Mouse (Mus musculus) lung, postnatal 10 days (tissue): Measurements from ENCODE around the gene Cdan1.
A peak's percentile ranks its signal among the peaks of the same experiment; 100 is the strongest.

Source experiments
- DNase-seq: peaks from one replicate; pipeline ENCODE4 v3.0.0; 2021

The Cdan1 gene

DNA sequence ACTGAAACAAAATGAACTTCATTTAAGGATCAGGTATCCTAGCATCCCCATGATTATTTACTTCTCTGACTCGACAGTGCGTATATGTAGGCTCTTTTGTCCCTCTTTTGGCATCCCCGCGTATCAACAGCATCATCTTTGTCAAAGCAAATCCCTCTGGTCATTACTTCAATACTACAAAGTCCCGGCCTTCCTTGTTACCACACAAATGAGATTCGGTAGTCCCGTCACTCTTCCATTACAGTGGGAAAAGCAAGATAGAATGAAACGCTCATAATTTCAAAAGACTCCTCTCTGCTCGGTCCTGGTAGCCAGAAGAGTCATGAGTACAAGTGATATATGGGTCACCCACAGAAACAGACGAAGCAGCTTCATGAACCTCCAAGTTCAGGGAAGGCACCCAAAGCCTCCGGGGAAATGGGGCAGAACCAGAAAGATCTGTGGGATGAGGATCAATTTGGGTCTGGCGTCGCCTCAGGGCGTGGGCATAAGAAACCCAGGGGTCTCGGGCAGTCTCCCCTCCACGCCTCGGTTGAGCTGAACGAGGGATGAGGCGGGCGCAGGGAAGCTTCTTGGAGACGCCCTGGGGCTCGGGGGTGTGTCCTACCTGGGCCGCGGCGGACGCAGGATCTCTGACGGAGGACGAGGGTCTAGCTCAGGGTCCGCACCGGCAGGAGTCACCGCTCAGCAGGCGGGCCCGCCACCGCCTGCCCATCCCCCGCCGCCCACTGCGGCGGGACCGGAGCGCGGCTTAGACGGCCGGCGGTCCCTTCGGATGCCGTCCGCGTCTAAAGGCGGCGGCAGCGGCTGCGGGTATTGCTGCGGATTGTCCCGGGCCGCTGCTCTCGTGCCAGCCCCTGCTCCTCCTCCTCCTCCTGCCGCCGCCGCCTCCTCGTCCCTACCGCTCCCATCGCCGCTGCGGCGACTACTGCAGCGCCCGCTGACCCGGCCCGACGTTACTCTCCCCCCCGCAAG is at the start of gene Cdan1:
Gene Cdan1 (minus strand): TSS at position 680 of the 975 bp plus-strand sequence.
- peak; percentile 54 for DNase-seq

DNA sequence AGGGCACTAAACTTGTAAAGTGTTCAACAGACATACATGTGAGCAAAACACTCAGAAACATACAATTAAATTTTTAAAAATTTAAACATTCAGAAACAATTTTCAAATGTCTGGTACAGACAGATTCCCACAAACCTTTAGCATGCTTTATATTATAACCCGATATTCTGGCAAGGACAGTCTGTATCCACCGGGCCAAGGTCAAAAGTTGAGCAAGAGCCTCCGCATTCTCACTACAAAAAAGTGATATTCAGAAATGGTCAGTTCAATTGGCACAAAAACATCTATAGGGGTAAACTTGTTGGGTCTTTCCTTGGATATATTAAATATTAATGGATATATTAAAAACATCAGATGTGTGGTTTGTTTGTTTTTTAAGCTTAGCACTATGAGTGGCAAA is 46.4 kb upstream of the Cdan1 start:
- DNase-seq = no peak

DNA sequence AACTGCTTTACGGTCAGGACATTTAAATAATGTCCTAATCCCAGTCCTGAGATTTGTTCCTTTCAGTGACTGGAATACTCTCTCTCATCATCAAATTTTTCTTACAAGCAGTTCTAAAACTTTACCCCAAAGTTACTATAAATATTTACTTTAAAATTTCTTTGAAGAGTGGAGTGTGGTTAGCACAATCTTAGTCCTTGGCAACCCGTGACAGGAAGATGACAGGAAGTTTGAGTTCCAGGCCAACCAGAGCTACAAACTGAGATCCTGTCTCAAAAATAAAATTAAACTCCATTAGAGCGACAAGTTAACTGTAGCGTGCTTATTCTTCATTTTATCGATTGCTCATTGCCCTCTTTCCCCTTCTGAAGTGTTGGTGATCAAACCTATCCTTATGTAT is 37.7 kb upstream of the Cdan1 start:
- peak; percentile 39 for DNase-seq

GRCm38 (mm10) chr2:120873192-120873591 is 23.3 kb upstream of the Cdan1 start:
- DNase-seq = no peak

- DNase-seq = peak; percentile 64
Observed at GRCm38 (mm10) chr2:120871447-120872336, 21.8 kb upstream of the Cdan1 start.

- DNase-seq = no peak
Observed at GRCm38 (mm10) chr2:120867336-120867735, 17.4 kb upstream of the Cdan1 start.

- peak; percentile 44 for DNase-seq
Observed at GRCm38 (mm10) chr2:120866561-120866960, 16.6 kb upstream of the Cdan1 start.

GRCm38 (mm10) chr2:120863389-120863788 is 13.5 kb upstream of the Cdan1 start:
- no peak for DNase-seq

DNA sequence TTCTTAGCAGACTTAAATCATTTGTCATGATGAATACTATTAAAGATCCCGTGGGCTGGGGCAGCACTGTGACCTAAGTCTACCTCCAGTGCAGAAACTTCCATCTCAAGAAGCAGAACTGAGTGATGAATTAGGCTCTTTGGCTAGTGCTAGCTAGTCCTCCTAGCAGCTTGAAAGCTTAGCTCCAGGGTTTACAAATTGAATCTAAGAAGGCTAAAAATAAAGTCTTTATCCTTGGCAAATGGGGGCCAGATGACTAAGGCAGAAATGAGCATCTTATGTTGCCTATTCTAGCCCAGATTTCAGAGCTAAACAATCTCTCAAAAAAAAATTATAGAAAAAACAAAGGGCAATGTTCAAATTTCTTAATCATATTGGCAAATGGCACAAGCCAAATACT is 10.8 kb upstream of the Cdan1 start:
- DNase-seq = no peak

DNA sequence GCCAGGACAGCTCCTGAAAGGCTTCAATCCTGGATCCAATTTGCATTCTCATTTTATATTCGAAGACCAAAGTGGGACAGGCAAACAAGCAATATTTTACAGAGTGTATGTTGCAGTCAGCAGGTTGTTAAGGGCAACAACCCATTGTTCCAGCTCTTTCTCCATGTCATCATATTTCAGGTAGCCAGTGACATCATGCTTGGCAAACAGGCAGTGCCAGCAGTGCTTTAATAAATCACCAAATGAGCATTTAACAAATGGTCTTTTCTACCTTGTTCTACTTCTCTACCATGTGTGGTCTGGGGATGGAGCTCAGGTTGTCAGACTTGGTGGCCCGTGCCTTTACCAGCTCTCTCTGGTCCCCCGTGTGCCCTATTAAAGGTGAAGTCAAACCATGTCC is 8.2 kb upstream of the Cdan1 start:
- no peak for DNase-seq

- DNase-seq = no peak
Observed at GRCm38 (mm10) chr2:120853151-120853550, 3.2 kb upstream of the Cdan1 start.

DNA sequence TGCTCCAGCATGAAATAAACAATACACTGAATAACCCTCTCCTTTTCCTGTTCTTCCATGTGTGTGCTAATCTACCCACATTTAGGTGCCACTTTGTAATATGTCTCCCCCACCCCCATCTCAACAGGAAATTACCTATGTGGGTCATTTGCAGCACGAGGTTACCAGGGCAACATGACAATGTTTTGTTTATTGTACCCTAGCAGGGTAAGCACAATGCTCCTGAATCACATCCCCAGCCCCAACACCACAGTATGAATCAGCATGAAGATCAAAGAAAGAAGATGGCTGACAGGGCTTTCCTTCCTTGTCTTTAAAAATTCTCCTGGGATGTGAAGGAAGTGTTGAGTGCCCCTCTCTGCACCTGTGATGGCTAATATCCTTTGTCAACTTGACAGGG is 2.7 kb upstream of the Cdan1 start:
- DNase-seq = no peak

- peak; percentile 97 for DNase-seq
Observed at GRCm38 (mm10) chr2:120850424-120851082, 625 bp upstream of the Cdan1 start, which contains the start of gene Ttbk2. Gene Ttbk2, minus strand, starts transcription at chr2:120850604.

DNA sequence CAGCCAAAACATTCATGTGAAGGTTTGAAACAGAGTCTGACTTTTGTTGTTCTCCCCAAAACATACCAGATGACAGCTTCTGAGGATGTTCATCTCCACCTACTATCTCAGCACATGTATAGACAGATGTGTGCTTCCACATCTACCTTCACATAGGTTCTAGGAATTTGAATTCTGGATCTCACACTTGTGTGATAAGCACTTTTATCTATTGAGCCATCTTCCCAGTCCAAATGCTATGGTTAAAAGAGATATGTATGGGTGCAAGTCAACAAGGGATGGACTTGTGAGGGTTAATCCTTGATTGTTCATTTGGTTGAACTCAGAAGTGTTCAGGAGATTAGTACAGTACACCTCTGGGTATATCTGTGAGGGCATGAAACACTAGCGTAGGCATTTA is 4.6 kb downstream of the Cdan1 start:
- no peak for DNase-seq

- DNase-seq = no peak
Observed at GRCm38 (mm10) chr2:120843990-120844389, 5.9 kb downstream of the Cdan1 start.

- DNase-seq = no peak
Observed at GRCm38 (mm10) chr2:120841211-120841610, 8.7 kb downstream of the Cdan1 start.

- DNase-seq = no peak
Observed at GRCm38 (mm10) chr2:120835167-120835566, 14.8 kb downstream of the Cdan1 start.

DNA sequence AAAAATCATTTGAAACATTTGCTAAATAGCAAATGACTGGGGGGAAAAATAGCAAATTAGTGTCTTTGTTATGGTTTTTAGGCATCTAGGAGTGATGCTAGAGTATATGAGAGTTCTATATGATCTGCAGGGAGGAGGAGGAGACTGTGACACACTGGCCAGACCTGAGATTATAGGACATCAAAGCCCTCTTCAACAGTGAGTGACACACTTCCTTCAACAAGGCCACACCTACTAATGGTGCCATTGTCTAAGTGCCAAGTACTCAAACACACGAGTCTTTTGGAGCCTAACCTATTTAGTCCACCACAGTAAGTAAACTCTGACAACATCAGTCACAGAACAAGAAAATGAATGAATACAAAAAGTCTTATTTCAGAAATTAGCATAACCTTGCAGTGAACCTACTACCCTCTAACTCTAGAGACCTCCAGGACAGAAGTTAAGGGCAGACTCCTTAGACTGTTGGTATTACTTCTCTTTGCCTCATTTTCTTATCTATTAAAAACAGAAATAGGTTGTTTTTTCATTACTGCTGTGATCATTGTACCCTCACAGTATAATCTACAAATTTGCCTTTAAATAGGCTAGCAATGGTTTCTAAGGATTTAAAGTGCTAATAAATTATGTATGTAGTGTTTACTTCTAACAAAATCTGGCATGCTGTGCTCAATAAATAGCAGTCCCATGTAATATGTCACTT is 22.8 kb downstream of the Cdan1 start:
- no peak for DNase-seq

DNA sequence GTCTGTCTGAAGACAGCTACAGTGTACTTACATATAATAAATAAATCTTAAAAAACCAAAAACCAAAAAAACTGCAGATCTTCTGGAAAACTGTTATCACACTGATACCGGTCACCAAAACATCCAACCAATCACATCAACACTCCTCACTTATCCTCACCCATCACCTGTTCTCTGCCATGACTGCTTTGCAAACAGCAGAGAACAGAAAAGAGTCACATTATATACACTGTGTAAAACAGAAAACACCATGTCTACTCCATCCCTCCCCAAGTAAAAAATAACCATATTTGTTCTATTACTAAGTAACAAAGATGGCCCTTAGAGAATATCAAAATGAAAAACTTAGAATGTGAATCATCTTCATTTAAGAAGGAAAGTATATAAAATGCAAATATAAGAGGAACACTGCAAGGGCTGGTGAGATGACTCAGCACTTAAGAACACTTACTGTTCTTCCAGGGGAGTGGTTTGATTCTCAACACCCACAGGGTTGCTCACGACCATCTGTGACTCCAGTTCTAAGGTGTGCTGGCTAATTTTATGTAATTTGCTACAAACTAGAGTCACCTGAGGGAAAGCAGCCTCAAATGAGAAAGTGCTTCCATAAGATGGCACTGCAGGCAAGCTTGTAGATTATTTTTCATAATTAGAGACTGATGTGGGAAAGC is 79.5 kb downstream of the Cdan1 start:
- no peak for DNase-seq

DNA sequence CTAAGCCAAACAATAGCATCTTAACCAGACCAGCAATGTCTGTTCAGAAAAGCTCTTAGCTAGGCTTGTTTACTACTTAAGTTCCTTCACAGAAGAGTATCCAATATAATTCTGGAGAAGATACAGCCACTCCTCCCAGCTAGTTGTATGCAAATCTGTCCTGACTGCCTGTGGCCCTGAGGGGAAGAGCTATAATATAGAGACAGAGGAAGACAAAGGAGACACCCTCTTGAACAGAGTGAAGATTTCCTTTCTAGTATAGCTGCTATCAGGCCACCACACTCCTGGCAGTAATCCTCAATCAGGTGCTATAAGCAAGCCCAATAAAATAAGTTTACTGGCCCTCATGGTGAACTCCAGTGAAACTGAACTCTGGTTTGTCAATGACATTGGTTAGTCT is 88.0 kb downstream of the Cdan1 start:
- no peak for DNase-seq

DNA sequence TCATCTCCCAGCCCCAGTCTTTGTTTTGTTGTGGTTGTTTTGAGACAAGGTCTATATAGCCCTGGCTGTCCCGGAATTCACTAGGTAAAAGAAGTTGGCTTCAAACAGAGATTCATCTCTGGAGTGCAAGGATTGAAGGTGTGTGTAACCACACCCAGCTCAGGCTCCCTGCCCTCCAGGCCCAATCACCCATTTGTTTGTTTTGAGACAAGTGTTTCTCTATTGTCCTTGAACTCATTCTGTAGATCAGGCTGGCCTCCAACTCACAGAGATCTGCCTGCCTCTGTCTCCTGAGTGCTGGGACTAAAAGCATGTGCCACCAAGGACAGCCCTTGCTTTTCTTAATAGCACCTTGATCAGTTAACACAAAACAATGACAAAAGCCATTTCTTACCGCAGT is 101.9 kb downstream of the Cdan1 start:
- no peak for DNase-seq

- DNase-seq = no peak
Observed at GRCm38 (mm10) chr2:120745496-120745895, 104.4 kb downstream of the Cdan1 start.
